Mouse (Mus musculus): Measurements from ENCODE around the gene Naxd.

Naxd gene

DNA sequence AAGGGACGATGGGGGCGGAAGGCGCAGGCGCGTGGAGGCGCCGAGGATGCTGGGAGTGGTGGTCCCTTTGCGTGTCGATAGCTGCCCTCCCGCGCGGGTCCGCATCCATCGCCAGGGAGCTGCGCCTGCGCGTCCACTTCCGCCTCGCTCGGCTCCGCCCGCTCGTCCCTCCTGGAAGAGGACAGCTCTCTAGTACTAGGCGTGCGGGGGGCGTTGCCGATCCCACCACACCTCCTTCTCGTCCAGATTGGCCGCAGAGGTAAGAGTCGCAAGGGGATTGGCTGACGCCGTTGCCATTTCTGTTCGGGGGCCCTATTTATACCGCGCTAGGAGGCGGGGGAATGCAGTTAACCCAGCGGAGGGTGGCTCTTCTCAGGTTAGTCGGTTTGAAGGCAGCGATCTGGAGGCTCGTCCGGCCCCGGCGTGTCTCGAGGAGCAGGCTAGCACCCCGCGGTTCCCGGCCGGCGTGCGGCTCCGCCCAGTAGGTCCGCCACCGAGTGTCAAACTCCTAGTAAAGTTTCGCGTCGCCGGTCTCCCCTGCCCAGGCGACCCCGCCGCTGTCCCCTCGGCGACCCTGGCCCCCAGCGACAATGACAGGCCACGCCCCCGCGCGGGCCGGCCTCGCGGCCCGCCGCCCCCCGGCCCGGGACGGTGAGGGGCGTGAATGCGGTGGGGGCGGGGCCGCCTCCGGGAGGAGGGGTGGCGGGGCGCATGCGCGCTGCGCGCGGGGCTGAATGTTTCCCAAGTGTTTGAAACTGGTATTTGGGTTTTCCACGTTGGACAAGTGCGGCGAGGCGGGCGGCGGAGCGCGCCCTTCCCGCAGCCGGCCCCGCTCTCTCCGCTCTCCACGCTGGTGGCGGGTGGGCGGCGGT is 58.6 kb downstream of the Naxd start:
- peak; percentile 97 to 98 for DNase-seq (ENCODE audit: low spot score in 2 of 2)

DNA sequence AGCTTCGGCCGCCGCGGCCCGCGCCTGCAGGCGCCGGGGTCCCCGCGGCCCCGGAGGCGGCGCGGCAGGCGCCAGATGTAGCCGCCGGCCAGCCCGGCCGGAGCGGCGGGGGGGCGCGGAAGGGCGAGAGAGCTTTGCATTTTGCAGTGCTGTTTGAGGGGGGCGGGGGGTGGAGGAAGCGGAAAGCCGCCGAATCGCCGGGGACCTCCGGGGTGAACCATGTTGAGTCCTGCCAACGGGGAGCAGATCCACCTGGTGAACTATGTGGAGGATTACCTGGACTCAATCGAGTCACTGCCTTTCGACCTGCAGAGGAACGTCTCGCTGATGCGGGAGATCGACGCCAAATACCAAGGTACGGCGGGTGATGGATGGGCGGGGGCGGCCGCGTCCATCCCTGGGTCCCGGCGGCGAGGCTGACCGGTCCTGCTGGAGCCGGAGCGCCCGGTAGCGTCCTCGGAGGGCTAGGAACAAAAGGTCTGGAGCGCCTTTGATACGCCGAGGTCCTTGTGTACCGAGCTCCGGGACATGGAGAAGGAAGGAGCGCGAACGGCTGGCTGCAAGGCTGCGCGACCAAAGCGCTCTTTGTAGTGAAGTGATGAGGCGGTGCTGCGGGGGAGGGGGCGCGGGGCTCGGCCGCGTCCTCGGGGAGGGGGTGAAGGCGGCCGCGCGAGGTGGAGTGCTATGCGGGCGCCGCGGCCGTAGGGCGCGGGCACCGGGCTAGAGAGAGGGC is 59.6 kb downstream of the Naxd start:
- peak; percentile 52 to 84 for DNase-seq (ENCODE audit: low spot score in 2 of 2)

DNA sequence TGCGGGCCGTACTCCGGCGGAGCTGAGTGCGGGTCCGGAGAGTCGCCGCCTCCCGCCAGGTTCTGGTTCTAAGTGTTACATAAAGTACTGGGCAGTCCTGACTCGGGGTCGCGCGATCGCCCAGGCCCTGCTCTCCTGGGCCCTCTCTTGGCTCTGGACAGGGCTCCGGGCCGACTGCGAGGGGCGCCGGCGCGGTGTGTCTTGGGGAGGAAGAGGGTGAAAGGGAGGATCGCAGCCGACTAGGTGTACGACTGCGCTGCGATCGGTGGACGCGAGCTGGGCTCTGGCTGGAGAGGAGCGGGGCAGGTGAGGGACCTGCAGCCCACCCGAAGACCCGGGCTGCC is 60.1 kb downstream of the Naxd start:
- no peak for DNase-seq (ENCODE audit: low spot score in 2 of 2)

DNA sequence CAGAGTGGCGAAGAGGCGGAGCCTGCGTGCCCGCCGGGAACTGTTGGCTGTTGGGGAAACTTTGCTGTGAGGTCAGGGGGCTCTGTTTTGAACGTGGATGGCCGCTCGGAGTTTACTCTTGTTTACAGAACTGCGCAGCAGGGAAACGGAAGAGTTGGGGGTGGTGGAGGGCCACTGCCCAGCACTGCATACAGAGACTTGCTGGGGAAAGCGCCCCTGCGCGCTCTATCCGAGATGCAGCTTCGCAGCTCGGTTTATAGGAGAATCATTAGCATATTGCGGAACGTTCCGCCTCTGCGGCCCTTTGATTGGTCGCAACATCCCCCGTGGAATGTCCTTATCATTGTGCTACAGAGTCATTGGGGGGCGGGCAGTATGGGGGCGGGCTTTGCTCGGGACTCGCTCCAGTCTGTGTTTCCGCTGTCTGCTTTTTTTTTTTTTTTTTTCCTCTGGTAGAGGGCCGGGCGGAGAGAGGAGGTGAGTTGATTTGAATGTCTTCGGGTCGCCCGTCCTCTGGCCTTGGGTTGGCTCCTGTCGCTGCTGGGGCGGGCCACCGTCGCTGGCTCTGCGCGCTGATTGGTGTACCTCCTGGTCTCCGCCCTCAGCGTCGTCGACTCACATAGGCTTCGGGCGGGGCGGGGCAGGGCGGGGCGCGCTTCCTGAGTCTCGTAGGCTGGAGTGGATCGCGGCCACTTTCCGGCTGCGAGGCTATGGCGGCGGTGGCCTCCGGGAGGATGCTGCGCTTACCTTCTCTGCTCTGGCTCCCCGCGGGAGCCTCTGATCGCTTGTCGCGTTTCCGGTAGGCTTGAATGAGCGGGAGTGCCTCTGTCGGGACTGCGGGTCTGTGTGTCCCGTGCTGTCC is 60.7 kb downstream of the Naxd start:
- peak; percentile 97 for DNase-seq (ENCODE audit: low spot score in 2 of 2)

DNA sequence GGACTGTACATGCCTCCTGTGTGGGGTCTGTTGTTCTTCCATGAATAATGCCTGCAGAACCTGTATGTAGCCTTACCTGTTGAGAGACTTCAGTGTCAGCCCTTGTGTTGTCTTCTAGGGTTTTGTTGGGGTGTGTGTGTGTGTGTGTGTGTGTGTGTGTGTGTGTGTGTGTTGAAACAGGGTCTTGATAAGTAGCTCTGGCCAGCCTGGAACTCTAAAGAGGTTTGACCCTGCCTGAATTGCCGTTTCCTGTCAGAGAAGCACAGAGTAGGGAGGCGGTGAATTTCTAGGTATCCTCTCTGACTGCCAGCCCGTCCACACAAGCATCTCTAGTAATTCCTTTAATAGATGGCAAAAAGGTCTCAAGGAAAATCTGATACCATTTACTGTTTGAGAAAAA is 62.2 kb downstream of the Naxd start:
- DNase-seq (ENCODE audit: low spot score in 2 of 2) = peak in 1 of 2 experiments; percentile 53

DNA sequence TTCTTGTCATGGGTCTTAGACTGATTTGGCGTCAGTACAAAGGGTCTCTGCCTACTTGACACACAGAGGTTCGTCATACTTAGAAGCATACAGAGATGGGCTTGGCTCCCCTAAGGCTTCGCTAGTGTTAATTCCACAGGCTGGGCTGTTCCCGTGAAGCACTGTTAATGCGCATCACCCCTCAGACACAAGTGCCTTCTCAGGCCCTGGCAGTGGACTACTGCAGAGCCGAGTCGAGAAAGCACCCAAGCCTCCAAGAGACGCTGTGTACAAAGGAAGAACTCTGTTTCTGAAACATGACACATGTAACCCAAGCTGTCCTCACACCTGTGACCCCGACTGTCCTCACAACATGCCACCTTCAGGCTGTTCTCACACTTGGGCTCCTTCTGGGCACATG is 62.9 kb downstream of the Naxd start:
- DNase-seq (ENCODE audit: low spot score in 2 of 2) = peak in 1 of 2 experiments; percentile 56

DNA sequence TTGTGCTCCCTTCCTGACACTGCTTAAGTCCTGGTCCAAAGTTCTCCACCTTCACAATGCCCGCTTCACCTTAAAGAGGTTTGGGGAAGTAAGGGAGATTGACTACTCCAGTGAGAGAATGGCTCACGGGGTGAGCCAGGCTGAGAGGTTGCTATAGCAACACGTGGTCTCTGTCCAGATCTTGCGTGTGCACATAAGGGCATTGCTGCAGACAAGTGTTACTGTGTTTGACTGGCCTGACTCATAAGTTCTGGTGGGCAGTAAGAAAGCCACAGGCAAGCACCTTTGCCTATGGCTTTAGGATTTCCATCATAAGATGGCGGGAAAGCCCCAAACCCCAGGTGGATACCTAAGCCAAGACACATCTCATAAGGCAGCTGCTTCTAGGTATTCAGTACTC is 66.9 kb downstream of the Naxd start:
- no peak for DNase-seq (ENCODE audit: low spot score in 2 of 2)

All from spleen, postnatal 4 days (tissue).